Mouse (Mus musculus) limb, embryonic 14.5 days (tissue): Measurements from ENCODE around the gene Trmt10b. TPM values are rescaled to one million over a fixed set of nuclear protein-coding genes. Genes with fewer than 3 reads are reported as not detected.

Source experiments
- ATAC-seq: fragments of 200-750 bp; cut with Nextera tagmentation; 2 replicates; pipeline ENCODE4 v1.8.0; 2017; ENCODE audit warnings: low read depth, moderate number of reproducible peaks, moderate TSS enrichment; ENCODE audit not compliant: low FRiP score
- DNase-seq: peaks from one replicate; pipeline ENCODE4 v3.0.0-alpha.2; 2015; ENCODE audit warnings: low spot score
- H3K27ac ChIP-seq: fragments of 300-500 bp; sonication (generic); replicated peaks from 2 replicates; pipeline ENCODE4 v1.5.1; 2014; ENCODE audit warnings: low read depth, mild to moderate bottlenecking, low read length, moderate library complexity, mixed read lengths
- H3K27me3 ChIP-seq: fragments of 300-500 bp; sonication (generic); 2 replicates; pipeline ENCODE4 v1.6.1; 2014; ENCODE audit warnings: low read length, mixed read lengths; ENCODE audit not compliant: control insufficient read depth, insufficient read depth
- H3K36me3 ChIP-seq: fragments of 300-500 bp; sonication (generic); 2 replicates; pipeline ENCODE4 v1.6.1; 2014; ENCODE audit warnings: mild to moderate bottlenecking, low read length, moderate library complexity, mixed read lengths; ENCODE audit not compliant: control insufficient read depth, insufficient read depth
- H3K4me1 ChIP-seq: fragments of 300-500 bp; sonication (generic); 2 replicates; pipeline ENCODE4 v1.6.1; 2014; ENCODE audit warnings: antibody characterized with exemption, low read length, mixed read lengths; ENCODE audit not compliant: control insufficient read depth, insufficient read depth
- H3K4me2 ChIP-seq: fragments of 300-500 bp; sonication (generic); replicated peaks from 2 replicates; pipeline ENCODE4 v1.6.1; 2014; ENCODE audit warnings: low read depth, mild to moderate bottlenecking, low read length, moderate library complexity; ENCODE audit not compliant: severe bottlenecking
- H3K4me3 ChIP-seq: fragments of 300-500 bp; sonication (generic); replicated peaks from 2 replicates; pipeline ENCODE4 v1.5.1; 2014; ENCODE audit warnings: low read length
- H3K9ac ChIP-seq: fragments of 300-500 bp; sonication (generic); 2 replicates; pipeline ENCODE4 v1.6.1; 2014; ENCODE audit warnings: mild to moderate bottlenecking, low read depth, low read length, moderate library complexity; ENCODE audit not compliant: severe bottlenecking
- H3K9me3 ChIP-seq: fragments of 300-500 bp; sonication (generic); 2 replicates; pipeline ENCODE4 v1.6.1; 2016; ENCODE audit warnings: low read length; ENCODE audit not compliant: control insufficient read depth
- POLR2A ChIP-seq: fragments of 200-500 bp; IDR thresholded peaks from 2 replicates; pipeline ENCODE4 v1.8.0; 2012; ENCODE audit warnings: inconsistent platforms, mild to moderate bottlenecking, moderate library complexity, borderline replicate concordance; ENCODE audit not compliant: insufficient read depth, insufficient read length; ENCODE audit errors: extremely low read depth
- WGBS: fragments of 180-500 bp; shearing (Covaris S2); extraction: QIAGEN DNeasy Blood & Tissue Kit; methylation state at CpG from one replicate; pipeline ENCODE4 v1.1.7; 2014; 5-methylcytosine and 5-hydroxymethylcytosine counted together
- polyA plus RNA-seq, 2 experiments: library from polyadenylated mRNA; depleted of rRNA in 1 of 2; stranded (reverse) in 1 of 2; unstranded in 1 of 2; fragments of >200 nt; fragmentation: Nextera tagmentation in 1 of 2; extraction: Ambion mirVana in 1 of 2; gene quantifications; 2 replicates each; pipeline versions ENCODE4 v1.2.1 to v1.2.3; 2012 to 2014

Gene Trmt10b
- polyA plus RNA-seq, 2 experiments, result 10.1 to 16.2 TPM

GRCm38 (mm10) chr4:45261551-45261950, 35.4 kb upstream of the Trmt10b start:
- H3K27ac ChIP-seq, result no peak overlapping the region
- H3K27me3 ChIP-seq, result no peaks in the 10 kb centered on the region
- no peak for TF ChIP-seq POLR2A
- no peaks in the 10 kb centered on the region for H3K4me1 ChIP-seq
- no peaks in the 10 kb centered on the region for H3K9me3 ChIP-seq
- DNase-seq (no peak), ATAC-seq (no peak)
- WGBS, result 85% methylated on average over 4 of the region's 4 CpGs
- no peak overlapping the region for H3K4me2 ChIP-seq
- no peak overlapping the region for H3K4me3 ChIP-seq
- no peak overlapping the region for H3K9ac ChIP-seq
- H3K36me3 ChIP-seq, result no peaks in the 10 kb centered on the region

GRCm38 (mm10) chr4:45267883-45268282, 29.0 kb upstream of the Trmt10b start:
- no peak overlapping the region for H3K4me2 ChIP-seq
- H3K36me3 ChIP-seq, result no peaks in the 10 kb centered on the region
- H3K4me1 ChIP-seq, result no peaks in the 10 kb centered on the region; the same call in 1 of the 2 replicates
- ATAC-seq, result no peak
- DNase-seq, result no peak
- H3K27ac ChIP-seq, result no peak overlapping the region
- no peaks in the 10 kb centered on the region for H3K9me3 ChIP-seq
- 73% methylated on average over 3 of the region's 3 CpGs for WGBS
- TF ChIP-seq POLR2A, result no peak
- no peak overlapping the region for H3K4me3 ChIP-seq
- H3K9ac ChIP-seq, result no peak overlapping the region
- no peaks in the 10 kb centered on the region for H3K27me3 ChIP-seq

- no peak overlapping the region for H3K4me2 ChIP-seq
These were observed 25.9 kb upstream of the Trmt10b start for GRCm38 (mm10) chr4:45271041-45271452.

GRCm38 (mm10) chr4:45275770-45276169, 21.2 kb upstream of the Trmt10b start:
- no peaks in the 10 kb centered on the region for H3K27me3 ChIP-seq
- ATAC-seq, result peak; percentile 62
- no peak for TF ChIP-seq POLR2A

More at GRCm38 (mm10) chr4:45271041-45271452, 25.9 kb upstream of the Trmt10b start:
- Histone ChIP-seq H3K9me3 (no peaks in the 10 kb centered on the region), H3K4me3 (no peak overlapping the region), H3K27ac (no peak overlapping the region), H3K27me3 (no peaks in the 10 kb centered on the region), H3K4me1 (no peaks in the 10 kb centered on the region; the same call in 1 of the 2 replicates), H3K9ac (no peak overlapping the region), H3K36me3 (no peaks in the 10 kb centered on the region)
- WGBS, result 65% methylated on average over 10 of the region's 10 CpGs
- TF ChIP-seq POLR2A, result no peak
- peak; percentile 63 for DNase-seq
- ATAC-seq, result peak; percentile 81

GRCm38 (mm10) chr4:45279292-45279691, 17.6 kb upstream of the Trmt10b start:
- ATAC-seq (no peak), DNase-seq (no peak)
- no peak overlapping the region for H3K4me3 ChIP-seq
- H3K27ac ChIP-seq, result no peak overlapping the region
- 55% methylated on average over 8 of the region's 8 CpGs for WGBS
- no peaks in the 10 kb centered on the region for H3K27me3 ChIP-seq
- no peak overlapping the region for H3K4me2 ChIP-seq
- no peak for TF ChIP-seq POLR2A
- no peak overlapping the region for H3K9ac ChIP-seq
- no peaks in the 10 kb centered on the region for H3K9me3 ChIP-seq
- no peaks in the 10 kb centered on the region for H3K36me3 ChIP-seq
- H3K4me1 ChIP-seq, result no peaks in the 10 kb centered on the region

More at GRCm38 (mm10) chr4:45275770-45276169, 21.2 kb upstream of the Trmt10b start:
- H3K4me1 ChIP-seq, result no peaks in the 10 kb centered on the region; the same call in 1 of the 2 replicates
- no peak overlapping the region for H3K4me2 ChIP-seq
- no peaks in the 10 kb centered on the region for H3K9me3 ChIP-seq
- no peak overlapping the region for H3K27ac ChIP-seq
- no peak overlapping the region for H3K9ac ChIP-seq
- whole genome bisulfite sequencing, result 79% methylated on average over 8 of the region's 8 CpGs
- H3K36me3 ChIP-seq, result no peaks in the 10 kb centered on the region
- DNase-seq, result peak; percentile 68
- no peak overlapping the region for H3K4me3 ChIP-seq
